Mouse (Mus musculus) hindbrain, postnatal 0 days (tissue): ENCODE measurements around the gene AL732309.1. TPM values are rescaled to one million over a fixed set of nuclear protein-coding genes. Genes with fewer than 3 reads are reported as not detected.
A peak's percentile ranks its signal among the peaks of the same experiment; 100 is the strongest.
"Not testable (repeated sequence)": the region's sequence is repeated elsewhere in the genome, so short reads cannot be mapped to it uniquely, and the experiment has no call there.

Experiments
- ATAC-seq: fragments of 200-750 bp; cut with Nextera tagmentation; 2 replicates; pipeline ENCODE4 v1.8.0; 2017; ENCODE audit warnings: mild to moderate bottlenecking, moderate TSS enrichment, moderate library complexity
- DNase-seq: peaks from one replicate; pipeline ENCODE4 v3.0.0-alpha.2; 2015; ENCODE audit warnings: low spot score
- H3K27ac ChIP-seq: fragments of 300-500 bp; sonication (generic); 2 replicates; pipeline ENCODE4 v1.5.1; 2014; ENCODE audit warnings: mild to moderate bottlenecking
- H3K27me3 ChIP-seq: fragments of 300-500 bp; sonication (generic); 2 replicates; pipeline ENCODE4 v1.6.1; 2014; ENCODE audit warnings: low read length, mixed read lengths; ENCODE audit not compliant: insufficient read depth
- H3K36me3 ChIP-seq: fragments of 300-500 bp; sonication (generic); 2 replicates; pipeline ENCODE4 v1.6.1; 2014; ENCODE audit warnings: low read length, mixed read lengths; ENCODE audit not compliant: insufficient read depth
- H3K4me1 ChIP-seq: fragments of 300-500 bp; sonication (generic); 2 replicates; pipeline ENCODE4 v1.6.1; 2014; ENCODE audit warnings: antibody characterized with exemption, low read length, mixed read lengths; ENCODE audit not compliant: insufficient read depth
- H3K4me2 ChIP-seq: fragments of 300-500 bp; sonication (generic); 2 replicates; pipeline ENCODE4 v1.6.1; 2014; ENCODE audit warnings: low read depth, mild to moderate bottlenecking, low read length, moderate library complexity, mixed read lengths
- H3K4me3 ChIP-seq: fragments of 300-500 bp; sonication (generic); 2 replicates; pipeline ENCODE4 v1.5.1; 2014; ENCODE audit warnings: low read length
- H3K9ac ChIP-seq: fragments of 300-500 bp; sonication (generic); replicated peaks from 2 replicates; pipeline ENCODE4 v1.6.1; 2014; ENCODE audit warnings: mild to moderate bottlenecking, low read length, moderate library complexity, mixed read lengths
- H3K9me3 ChIP-seq: fragments of 300-500 bp; sonication (generic); 2 replicates; pipeline ENCODE4 v1.6.1; 2016; ENCODE audit warnings: low read length, mixed read lengths
- CTCF ChIP-seq: IDR thresholded peaks from 2 replicates; pipeline ENCODE4 v1.5.1; 2016; ENCODE audit warnings: antibody characterized with exemption, control low read depth, low read depth
- WGBS: fragments of 180-500 bp; shearing (Covaris S2); extraction: QIAGEN DNeasy Blood & Tissue Kit; methylation state at CpG from one replicate; pipeline ENCODE4 v1.1.7; 2014; 5-methylcytosine and 5-hydroxymethylcytosine counted together
- polyA plus RNA-seq: library from polyadenylated mRNA; unstranded; fragments of >200 nt; fragmentation: Nextera tagmentation; extraction: Ambion mirVana; gene quantifications from 2 replicates; pipeline ENCODE4 v1.2.1, GENCODE M21; 2015
- total RNA-seq: library from RNA; depleted of rRNA; stranded (reverse); fragments of >200 nt; gene quantifications from 2 replicates; pipeline ENCODE4 v1.2.3, GENCODE M21; 2014

Gene AL732309.1
- total and polyA plus RNA-seq, 2 experiments from 2014 or later: 2.6 to 8.7 TPM

GRCm38 (mm10) chr2:25263623-25264285 is 17.1 kb upstream of the AL732309.1 start:
- Histone ChIP-seq H3K9me3 (no peaks in the 10 kb centered on the region), H3K27ac (peak overlapping the region; percentile 71), H3K27me3 (no peaks in the 10 kb centered on the region), H3K36me3 (peaks cover 2% of the 10 kb centered on the region; the same call in 1 of the 2 replicates), H3K4me3 (peak overlapping the region; percentile 60), H3K9ac (peak overlapping the region; percentile 66), H3K4me2 (peak overlapping the region; percentile 76), H3K4me1 (peaks cover 44% of the 10 kb centered on the region)
- WGBS: 13% methylated on average over 12 of the region's 12 CpGs
- DNase-seq (peak; percentile 37), ATAC-seq (no peak)
- no peak for TF ChIP-seq CTCF

- H3K9me3 ChIP-seq: no peaks in the 10 kb centered on the region
- H3K4me2 ChIP-seq: peak overlapping the region; percentile 76
- H3K27ac ChIP-seq: peak overlapping the region; percentile 71
- WGBS: 2% methylated on average over 81 of the region's 82 CpGs
- no peak for TF ChIP-seq CTCF
- H3K27me3 ChIP-seq: no peaks in the 10 kb centered on the region
- peak overlapping the region; percentile 66 for H3K9ac ChIP-seq
- no peaks in the 10 kb centered on the region for H3K36me3 ChIP-seq
- peak overlapping the region; percentile 60 for H3K4me3 ChIP-seq
- peak; percentile 61 for DNase-seq
- ATAC-seq: no peak
- peaks cover 43% of the 10 kb centered on the region for H3K4me1 ChIP-seq
Observed at GRCm38 (mm10) chr2:25262795-25263622, 16.3 kb upstream of the AL732309.1 start.

GRCm38 (mm10) chr2:25262291-25262767 is 15.7 kb upstream of the AL732309.1 start, which contains the start of gene Tprn:
Gene Tprn, plus strand, starts transcription at chr2:25262618.
- ATAC-seq (peak; percentile 97), DNase-seq (peak; percentile 98)
- no peaks in the 10 kb centered on the region for H3K36me3 ChIP-seq
- no peak; the same call in 1 of the 2 replicates for TF ChIP-seq CTCF
- peak within 1 kb of the TSS; percentile 60 for H3K4me3 ChIP-seq
- no peaks in the 10 kb centered on the region for H3K9me3 ChIP-seq
- peaks cover 38% of the 10 kb centered on the region for H3K4me1 ChIP-seq
- H3K27ac ChIP-seq: peak within 1 kb of the TSS; percentile 79
- H3K9ac ChIP-seq: peak within 1 kb of the TSS; percentile 66
- under 1% methylated on average over 39 of the region's 39 CpGs for WGBS
- H3K27me3 ChIP-seq: no peaks in the 10 kb centered on the region
- H3K4me2 ChIP-seq: peak within 1 kb of the TSS; percentile 76

- peak overlapping the region; percentile 60 for H3K4me3 ChIP-seq
- DNase-seq (no peak), ATAC-seq (no peak)
- TF ChIP-seq CTCF: no peak
- H3K9me3 ChIP-seq: no peaks in the 10 kb centered on the region
- peak overlapping the region; percentile 28; the same call in 1 of the 2 replicates for H3K9ac ChIP-seq
- WGBS: 43% methylated on average over 11 of the region's 12 CpGs
- H3K27ac ChIP-seq: peak overlapping the region; percentile 79
- H3K4me2 ChIP-seq: peak overlapping the region; percentile 76
- H3K36me3 ChIP-seq: no peaks in the 10 kb centered on the region
- no peaks in the 10 kb centered on the region for H3K27me3 ChIP-seq
- peaks cover 33% of the 10 kb centered on the region for H3K4me1 ChIP-seq
Observed at GRCm38 (mm10) chr2:25261870-25262269, 15.2 kb upstream of the AL732309.1 start.

GRCm38 (mm10) chr2:25258887-25259286 is 12.2 kb upstream of the AL732309.1 start:
- Histone ChIP-seq H3K4me2 (no peak overlapping the region), H3K4me1 (peaks cover 18% of the 10 kb centered on the region), H3K9me3 (no peaks in the 10 kb centered on the region), H3K27me3 (no peaks in the 10 kb centered on the region), H3K36me3 (no peaks in the 10 kb centered on the region), H3K4me3 (no peak overlapping the region), H3K9ac (no peak overlapping the region), H3K27ac (no peak overlapping the region)
- WGBS: 67% methylated on average over 2 of the region's 2 CpGs
- TF ChIP-seq CTCF: peak; percentile 60
- no peak for ATAC-seq
- no peak for DNase-seq

DNA sequence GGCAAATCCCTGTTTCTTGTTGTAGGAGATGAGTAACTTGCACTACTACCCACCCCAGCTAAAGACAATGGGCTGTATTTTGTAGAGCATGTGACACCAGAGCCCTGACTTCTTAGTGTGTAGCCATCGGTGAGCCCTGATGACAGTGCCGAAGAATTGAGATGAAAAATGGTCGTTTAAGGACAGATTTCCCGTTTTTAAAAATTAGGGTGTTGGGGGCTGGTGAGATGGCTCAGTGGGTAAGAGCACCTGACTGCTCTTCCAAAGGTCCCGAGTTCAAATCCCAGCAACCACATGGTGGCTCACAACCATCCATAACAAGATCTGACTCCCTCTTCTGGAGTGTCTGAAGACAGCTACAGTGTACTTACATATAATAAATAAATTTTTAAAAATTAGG is 10.6 kb upstream of the AL732309.1 start:
- ATAC-seq, H3K9me3 ChIP-seq, H3K4me2 ChIP-seq, H3K9ac ChIP-seq, H3K27ac ChIP-seq, DNase-seq, H3K36me3 ChIP-seq, H3K27me3 ChIP-seq, H3K4me3 ChIP-seq: not testable (repeated sequence)
- WGBS: 87% methylated on average over 5 of the region's 5 CpGs
- peaks cover 13% of the 10 kb centered on the region for H3K4me1 ChIP-seq
